Mouse (Mus musculus): ENCODE measurements around the gene Brd3. TPM values are rescaled to one million over a fixed set of nuclear protein-coding genes. Genes with fewer than 3 reads are reported as not detected.

The Brd3 gene
- polyA plus RNA-seq, 1 experiment: 58.4 TPM

- H3K4me3 ChIP-seq (replicated peaks): no peak overlapping the region
- no peaks in the 10 kb centered on the region for H3K9me3 ChIP-seq
- peaks cover 61% of the 10 kb centered on the region for H3K4me1 ChIP-seq
- H3K36me3 ChIP-seq (replicated peaks; ENCODE audit: low read length): no peaks in the 10 kb centered on the region
- peaks cover 55% of the 10 kb centered on the region for H3K27me3 ChIP-seq (replicated peaks)
- TF ChIP-seq FLI1 (IDR thresholded peaks at IDR 0.05; ENCODE audit: low read length) (no peak), GATA1 (IDR thresholded peaks at IDR 0.05; ENCODE audit: borderline replicate concordance, low read length) (no peak)
These were observed 86.0 kb downstream of the Brd3 start for GRCm38 (mm10) chr2:27421293-27422068.

GRCm38 (mm10) chr2:27418577-27419070 lies 88.8 kb downstream of the Brd3 start:
- H3K9me3 ChIP-seq: no peaks in the 10 kb centered on the region
- no peak for TF ChIP-seq FLI1 (IDR thresholded peaks at IDR 0.05; ENCODE audit: low read length)
- no peak for TF ChIP-seq GATA1 (IDR thresholded peaks at IDR 0.05; ENCODE audit: borderline replicate concordance, low read length)
- peak overlapping the region; percentile 83 for H3K4me3 ChIP-seq (replicated peaks)

GRCm38 (mm10) chr2:27417648-27418153 lies 89.8 kb downstream of the Brd3 start:
- H3K27me3 ChIP-seq (replicated peaks): peaks cover 38% of the 10 kb centered on the region
- TF ChIP-seq GATA1 (IDR thresholded peaks at IDR 0.05; ENCODE audit: borderline replicate concordance, low read length) (no peak), FLI1 (IDR thresholded peaks at IDR 0.05; ENCODE audit: low read length) (no peak)
- H3K9me3 ChIP-seq: no peaks in the 10 kb centered on the region
- H3K4me1 ChIP-seq: peaks cover 76% of the 10 kb centered on the region
- H3K36me3 ChIP-seq (replicated peaks; ENCODE audit: low read length): no peaks in the 10 kb centered on the region
- peak overlapping the region; percentile 50 for H3K4me3 ChIP-seq (replicated peaks)

More at GRCm38 (mm10) chr2:27418577-27419070, 88.8 kb downstream of the Brd3 start:
- peaks cover 75% of the 10 kb centered on the region for H3K4me1 ChIP-seq
- H3K27me3 ChIP-seq (replicated peaks): peaks cover 47% of the 10 kb centered on the region
- no peaks in the 10 kb centered on the region for H3K36me3 ChIP-seq (replicated peaks; ENCODE audit: low read length)

GRCm38 (mm10) chr2:27416425-27416824 lies 91.0 kb downstream of the Brd3 start:
- no peak overlapping the region for H3K4me3 ChIP-seq (replicated peaks)
- H3K4me1 ChIP-seq: peaks cover 85% of the 10 kb centered on the region
- TF ChIP-seq GATA1 (IDR thresholded peaks at IDR 0.05; ENCODE audit: borderline replicate concordance, low read length) (no peak), FLI1 (IDR thresholded peaks at IDR 0.05; ENCODE audit: low read length) (no peak)
- no peaks in the 10 kb centered on the region for H3K9me3 ChIP-seq
- H3K27me3 ChIP-seq (replicated peaks): peaks cover 29% of the 10 kb centered on the region
- no peaks in the 10 kb centered on the region for H3K36me3 ChIP-seq (replicated peaks; ENCODE audit: low read length)

- Histone ChIP-seq H3K27me3 (replicated peaks) (peaks cover 28% of the 10 kb centered on the region), H3K4me1 (peaks cover 83% of the 10 kb centered on the region), H3K9me3 (no peaks in the 10 kb centered on the region), H3K36me3 (replicated peaks; ENCODE audit: low read length) (no peaks in the 10 kb centered on the region), H3K4me3 (replicated peaks) (peak overlapping the region; percentile 28)
- TF ChIP-seq FLI1 (IDR thresholded peaks at IDR 0.05; ENCODE audit: low read length): no peak
- TF ChIP-seq GATA1 (IDR thresholded peaks at IDR 0.05; ENCODE audit: borderline replicate concordance, low read length): no peak
These were observed 92.2 kb downstream of the Brd3 start for GRCm38 (mm10) chr2:27415060-27415783.

GRCm38 (mm10) chr2:27413936-27414657 lies 93.4 kb downstream of the Brd3 start:
- H3K27me3 ChIP-seq (replicated peaks): peaks cover 28% of the 10 kb centered on the region
- no peaks in the 10 kb centered on the region for H3K36me3 ChIP-seq (replicated peaks; ENCODE audit: low read length)
- no peaks in the 10 kb centered on the region for H3K9me3 ChIP-seq
- no peak for TF ChIP-seq GATA1 (IDR thresholded peaks at IDR 0.05; ENCODE audit: borderline replicate concordance, low read length)
- no peak for TF ChIP-seq FLI1 (IDR thresholded peaks at IDR 0.05; ENCODE audit: low read length)
- no peak overlapping the region for H3K4me3 ChIP-seq (replicated peaks)
- H3K4me1 ChIP-seq: peaks cover 72% of the 10 kb centered on the region

GRCm38 (mm10) chr2:27413582-27413935 lies 93.9 kb downstream of the Brd3 start:
- Histone ChIP-seq H3K36me3 (replicated peaks; ENCODE audit: low read length) (no peaks in the 10 kb centered on the region), H3K27me3 (replicated peaks) (peaks cover 33% of the 10 kb centered on the region), H3K4me3 (replicated peaks) (no peak overlapping the region), H3K4me1 (peaks cover 66% of the 10 kb centered on the region), H3K9me3 (no peaks in the 10 kb centered on the region)
- no peak for TF ChIP-seq GATA1 (IDR thresholded peaks at IDR 0.05; ENCODE audit: borderline replicate concordance, low read length)

- no peaks in the 10 kb centered on the region for H3K9me3 ChIP-seq
- H3K36me3 ChIP-seq (replicated peaks; ENCODE audit: low read length): no peaks in the 10 kb centered on the region
- peaks cover 58% of the 10 kb centered on the region for H3K4me1 ChIP-seq
- no peak for TF ChIP-seq FLI1 (IDR thresholded peaks at IDR 0.05; ENCODE audit: low read length)
- no peak for TF ChIP-seq GATA1 (IDR thresholded peaks at IDR 0.05; ENCODE audit: borderline replicate concordance, low read length)
- peaks cover 41% of the 10 kb centered on the region for H3K27me3 ChIP-seq (replicated peaks)
- H3K4me3 ChIP-seq (replicated peaks): no peak overlapping the region
These were observed 95.1 kb downstream of the Brd3 start for GRCm38 (mm10) chr2:27412245-27412800.

GRCm38 (mm10) chr2:27411688-27412174 lies 95.7 kb downstream of the Brd3 start:
- H3K4me1 ChIP-seq: peaks cover 58% of the 10 kb centered on the region
- peaks cover 46% of the 10 kb centered on the region for H3K27me3 ChIP-seq (replicated peaks)
- no peaks in the 10 kb centered on the region for H3K36me3 ChIP-seq (replicated peaks; ENCODE audit: low read length)
- no peaks in the 10 kb centered on the region for H3K9me3 ChIP-seq
- H3K4me3 ChIP-seq (replicated peaks): no peak overlapping the region
- TF ChIP-seq FLI1 (IDR thresholded peaks at IDR 0.05; ENCODE audit: low read length): no peak
- no peak for TF ChIP-seq GATA1 (IDR thresholded peaks at IDR 0.05; ENCODE audit: borderline replicate concordance, low read length)
